Mouse (Mus musculus): ENCODE data around the gene Dut. TPM values are rescaled to one million over a fixed set of nuclear protein-coding genes. Genes with fewer than 3 reads are reported as not detected.

The Dut gene
- total and polyA plus RNA-seq, 3 experiments = 146 to 331 (median 276) TPM

DNA sequence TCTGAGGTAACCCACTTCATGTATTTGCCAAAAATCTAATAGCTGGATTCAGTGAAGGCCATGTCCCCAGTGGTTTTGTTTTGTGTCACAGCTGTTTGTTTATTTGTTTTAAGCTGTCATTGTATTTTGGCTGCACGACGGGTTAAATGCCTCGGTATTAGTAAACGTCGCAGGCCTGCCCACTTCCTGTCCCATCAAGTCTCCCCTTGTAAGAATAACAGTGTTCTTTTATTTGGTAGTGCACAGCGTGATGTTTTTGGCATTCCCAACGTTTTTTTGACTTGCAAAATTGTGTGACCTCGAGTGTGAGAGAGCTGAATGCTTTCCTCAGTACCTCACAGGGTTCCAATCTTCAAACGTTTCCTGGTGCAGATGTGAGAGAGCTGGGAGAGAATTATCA lies 16.8 kb downstream of the Dut start:
- Histone ChIP-seq H3K4me1 (ENCODE audit: control insufficient read depth in 1 of 2, insufficient read depth in 2 of 2, low read length in 2 of 2) (no peaks in the 10 kb centered on the region; a peak in 1 of 4 replicates), H3K9ac (ENCODE audit: control insufficient read depth, low read depth, low read length, poor library complexity, severe bottlenecking) (no peak overlapping the region), H3K27ac (ENCODE audit: control insufficient read depth, low read depth, low read length) (no peak overlapping the region), H3K36me3 (ENCODE audit: control insufficient read depth in 1 of 2, insufficient read depth in 2 of 2, low read length in 2 of 2) (no peaks in the 10 kb centered on the region), H3K9me3 (replicated peaks; ENCODE audit: insufficient read depth, low read length) (no peaks in the 10 kb centered on the region), H3K79me2 (ENCODE audit: control insufficient read depth, insufficient read depth, low read length, poor library complexity) (no peaks in the 10 kb centered on the region), H3K27me3 (ENCODE audit: control insufficient read depth in 1 of 2, insufficient read depth in 2 of 2, low read length in 2 of 2) (no peaks in the 10 kb centered on the region), H3K4me3 (ENCODE audit: control insufficient read depth in 1 of 2, insufficient read depth in 1 of 2, low read depth in 2 of 2, low read length in 2 of 2) (no peak overlapping the region)
- TF ChIP-seq USF1 (IDR thresholded peaks at IDR 0.05; ENCODE audit: low read depth, low read length) (no peak), SIN3A (IDR thresholded peaks at IDR 0.05; ENCODE audit: low read length) (no peak), CTCF (IDR thresholded peaks at IDR 0.05 in 2 of 3, conservative IDR thresholded peaks at IDR 0.05 in 1 of 3; ENCODE audit: control insufficient read depth in 1 of 3, insufficient read depth in 1 of 3, low read depth in 2 of 3, low read length in 3 of 3, poor library complexity in 1 of 3, severe bottlenecking in 1 of 3) (no peak), GATA1 (IDR thresholded peaks at IDR 0.05; ENCODE audit: low read depth, low read length) (no peak), EP300 (IDR thresholded peaks at IDR 0.05; ENCODE audit: low read depth in 1 of 2, low read length in 2 of 2) (no peak), MXI1 (IDR thresholded peaks at IDR 0.05; ENCODE audit: low read depth, low read length) (no peak), RAD21 (IDR thresholded peaks at IDR 0.05; ENCODE audit: low read depth, low read length) (no peak), ZKSCAN1 (IDR thresholded peaks at IDR 0.05; ENCODE audit: low read depth, low read length) (no peak), ZC3H11A (IDR thresholded peaks at IDR 0.05; ENCODE audit: low read depth, low read length) (no peak), USF2 (IDR thresholded peaks at IDR 0.05; ENCODE audit: borderline replicate concordance in 1 of 2, insufficient read depth in 1 of 2, low read depth in 1 of 2, low read length in 2 of 2) (no peak), MEF2A (IDR thresholded peaks at IDR 0.05; ENCODE audit: extremely low read depth, insufficient replicate concordance, low read depth, low read length, poor library complexity, severe bottlenecking) (no peak), ETS1 (IDR thresholded peaks at IDR 0.05; ENCODE audit: low read depth, low read length) (no peak), HCFC1 (IDR thresholded peaks at IDR 0.05; ENCODE audit: low read depth, low read length) (no peak), MYB (IDR thresholded peaks at IDR 0.05; ENCODE audit: low read depth, low read length) (no peak)
- DNase-seq (ENCODE audit: low read depth, low spot score) = no peak

DNA sequence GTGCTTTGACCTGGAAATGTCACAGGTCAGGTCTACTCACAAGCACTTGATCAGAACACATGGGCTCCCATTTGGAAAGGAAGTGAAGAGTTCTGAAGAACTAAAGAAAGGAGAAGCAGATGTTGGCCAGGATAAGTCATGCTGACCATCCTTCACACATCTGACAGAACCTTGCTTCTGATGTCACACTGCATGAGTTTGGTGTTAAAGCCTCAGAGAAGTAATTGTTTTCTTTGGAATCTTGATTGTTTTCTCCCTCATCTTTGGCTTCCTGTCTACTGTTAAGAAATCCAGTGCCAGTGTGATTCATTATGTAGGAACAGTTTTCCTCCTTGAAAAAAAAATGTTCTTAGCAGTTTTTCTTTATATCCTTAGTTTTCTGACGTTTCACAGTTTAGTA lies 21.9 kb downstream of the Dut start:
- TF ChIP-seq NELFE (IDR thresholded peaks at IDR 0.05; ENCODE audit: low read depth, low read length) (no peak), SMC3 (IDR thresholded peaks at IDR 0.05; ENCODE audit: low read depth, low read length) (no peak), USF1 (IDR thresholded peaks at IDR 0.05; ENCODE audit: low read depth, low read length) (no peak), ZC3H11A (IDR thresholded peaks at IDR 0.05; ENCODE audit: low read depth, low read length) (no peak), POLR2AphosphoS2 (IDR thresholded peaks at IDR 0.05; ENCODE audit: low read length) (no peak), ELF1 (IDR thresholded peaks at IDR 0.05; ENCODE audit: low read depth, low read length) (no peak), ZKSCAN1 (IDR thresholded peaks at IDR 0.05; ENCODE audit: low read depth, low read length) (no peak), ETS1 (IDR thresholded peaks at IDR 0.05; ENCODE audit: low read depth, low read length) (no peak), MEF2A (IDR thresholded peaks at IDR 0.05; ENCODE audit: extremely low read depth, insufficient replicate concordance, low read depth, low read length, poor library complexity, severe bottlenecking) (no peak), GABPA (IDR thresholded peaks at IDR 0.05; ENCODE audit: low read depth, low read length) (no peak), ZMIZ1 (IDR thresholded peaks at IDR 0.05; ENCODE audit: low read depth, low read length) (no peak), E2F4 (IDR thresholded peaks at IDR 0.05; ENCODE audit: borderline replicate concordance, low read depth, low read length) (no peak), POLR2AphosphoS5 (IDR thresholded peaks at IDR 0.05; ENCODE audit: borderline replicate concordance, low read depth, low read length) (no peak), RCOR1 (IDR thresholded peaks at IDR 0.05; ENCODE audit: low read depth, low read length) (no peak), MAX (IDR thresholded peaks at IDR 0.05; ENCODE audit: low read length) (no peak), EP300 (IDR thresholded peaks at IDR 0.05; ENCODE audit: low read depth in 1 of 2, low read length in 2 of 2) (no peak), RAD21 (IDR thresholded peaks at IDR 0.05; ENCODE audit: low read depth, low read length) (no peak)

More for the DNA sequence above, 21.9 kb downstream of the Dut start:
- Histone ChIP-seq H3K36me3 (ENCODE audit: control insufficient read depth in 1 of 2, insufficient read depth in 2 of 2, low read length in 2 of 2) (no peaks in the 10 kb centered on the region), H3K79me2 (ENCODE audit: control insufficient read depth, insufficient read depth, low read length, poor library complexity) (no peaks in the 10 kb centered on the region), H3K9ac (ENCODE audit: control insufficient read depth, low read depth, low read length, poor library complexity, severe bottlenecking) (no peak overlapping the region), H3K27ac (ENCODE audit: control insufficient read depth, low read depth, low read length) (no peak overlapping the region), H3K27me3 (ENCODE audit: control insufficient read depth in 1 of 2, insufficient read depth in 2 of 2, low read length in 2 of 2) (no peaks in the 10 kb centered on the region), H3K9me3 (replicated peaks; ENCODE audit: insufficient read depth, low read length) (no peaks in the 10 kb centered on the region), H3K4me3 (ENCODE audit: control insufficient read depth in 1 of 2, insufficient read depth in 1 of 2, low read depth in 2 of 2, low read length in 2 of 2) (no peak overlapping the region), H3K4me1 (ENCODE audit: control insufficient read depth in 1 of 2, insufficient read depth in 2 of 2, low read length in 2 of 2) (no peaks in the 10 kb centered on the region)
- no peak for DNase-seq (ENCODE audit: low read depth, low spot score)
